Mouse (Mus musculus) midbrain, postnatal 0 days (tissue): ENCODE results near the gene Col13a1. TPM values are rescaled to one million over a fixed set of nuclear protein-coding genes. Genes with fewer than 3 reads are reported as not detected.

Experiments used
- ATAC-seq: fragments of 200-750 bp; cut with Nextera tagmentation; 2 replicates; pipeline ENCODE4 v1.8.0; 2017; ENCODE audit warnings: moderate number of reproducible peaks, mild to moderate bottlenecking, moderate TSS enrichment, moderate library complexity; ENCODE audit not compliant: low FRiP score
- DNase-seq: peaks from one replicate; pipeline ENCODE4 v3.0.0-alpha.2; 2015; ENCODE audit warnings: low spot score
- H3K27ac ChIP-seq: fragments of 300-500 bp; sonication (generic); 2 replicates; pipeline ENCODE4 v1.5.1; 2014; ENCODE audit warnings: low read depth, mild to moderate bottlenecking, low read length, mixed read lengths
- H3K27me3 ChIP-seq: fragments of 300-500 bp; sonication (generic); 2 replicates; pipeline ENCODE4 v1.6.1; 2014; ENCODE audit warnings: low read length, control low read depth, mixed read lengths; ENCODE audit not compliant: insufficient read depth
- H3K36me3 ChIP-seq: fragments of 300-500 bp; sonication (generic); 2 replicates; pipeline ENCODE4 v1.6.1; 2014; ENCODE audit warnings: low read length, control low read depth, mixed read lengths; ENCODE audit not compliant: insufficient read depth
- H3K4me1 ChIP-seq: fragments of 300-500 bp; sonication (generic); 2 replicates; pipeline ENCODE4 v1.6.1; 2014; ENCODE audit warnings: mild to moderate bottlenecking, control low read depth, antibody characterized with exemption, low read length, mixed read lengths; ENCODE audit not compliant: insufficient read depth
- H3K4me2 ChIP-seq: fragments of 300-500 bp; sonication (generic); 2 replicates; pipeline ENCODE4 v1.6.1; 2014; ENCODE audit warnings: low read depth, mild to moderate bottlenecking, low read length, mixed read lengths; ENCODE audit not compliant: poor library complexity, severe bottlenecking
- H3K4me3 ChIP-seq: fragments of 300-500 bp; sonication (generic); 2 replicates; pipeline ENCODE4 v1.5.1; 2014; ENCODE audit warnings: low read depth, mild to moderate bottlenecking, low read length, moderate library complexity
- H3K9ac ChIP-seq: fragments of 300-500 bp; sonication (generic); replicated peaks from 2 replicates; pipeline ENCODE4 v1.6.1; 2014; ENCODE audit warnings: mild to moderate bottlenecking, low read length, moderate library complexity, mixed read lengths; ENCODE audit not compliant: poor library complexity, severe bottlenecking
- H3K9me3 ChIP-seq: fragments of 300-500 bp; sonication (generic); 2 replicates; pipeline ENCODE4 v1.6.1; 2016; ENCODE audit warnings: low read length, control low read depth
- CTCF ChIP-seq: IDR thresholded peaks from 2 replicates; pipeline ENCODE4 v1.5.1; 2016; ENCODE audit warnings: antibody characterized with exemption, mild to moderate bottlenecking
- WGBS: fragments of 180-500 bp; shearing (Covaris S2); extraction: QIAGEN DNeasy Blood & Tissue Kit; methylation state at CpG from one replicate; pipeline ENCODE4 v1.1.7; 2014; 5-methylcytosine and 5-hydroxymethylcytosine counted together
- polyA plus RNA-seq: library from polyadenylated mRNA; unstranded; fragments of >200 nt; fragmentation: Nextera tagmentation; extraction: Ambion mirVana; gene quantifications from 2 replicates; pipeline ENCODE4 v1.2.1, GENCODE M21; 2015
- total RNA-seq: library from RNA; depleted of rRNA; stranded (reverse); fragments of >200 nt; gene quantifications from 2 replicates; pipeline ENCODE4 v1.2.3, GENCODE M21; 2014; rRNA removed

Col13a1 gene
- total RNA-seq: 2.6 and 3.7 TPM in 2 replicates
- 1.2 TPM in 2 replicates for polyA plus RNA-seq

- H3K9ac ChIP-seq: 0 out of 2 replicates have a peak within 1 kb of the TSS, but pooled peaks have one; percentile 29
- peak within 1 kb of the TSS; percentile 78 for H3K4me2 ChIP-seq
- 1% methylated on average over 39 of the region's 41 CpGs for WGBS
Observed at GRCm38 (mm10) chr10:61978866-61979340, at the start of gene Col13a1. TSS of gene Col13a1 (minus strand) at chr10:61979108.

GRCm38 (mm10) chr10:62027699-62028098 lies 48.8 kb upstream of the Col13a1 start:
- H3K27ac ChIP-seq: no peak overlapping the region
- H3K4me3 ChIP-seq: no peak overlapping the region
- 43% methylated on average over 12 of the region's 12 CpGs for WGBS
- H3K9me3 ChIP-seq: no peaks in the 10 kb centered on the region
- no peak overlapping the region for H3K4me2 ChIP-seq
- no peaks in the 10 kb centered on the region for H3K27me3 ChIP-seq
- no peaks in the 10 kb centered on the region for H3K36me3 ChIP-seq
- DNase-seq: peak; percentile 23
- no peak for ATAC-seq
- H3K9ac ChIP-seq: no peak overlapping the region
- H3K4me1 ChIP-seq: no peaks in the 10 kb centered on the region
- no peak for TF ChIP-seq CTCF

More at GRCm38 (mm10) chr10:61978866-61979340, at the start of gene Col13a1:
- no peak for TF ChIP-seq CTCF
- Histone ChIP-seq H3K4me1 (peaks cover 12% of the 10 kb centered on the region), H3K27me3 (peaks cover 56% of the 10 kb centered on the region), H3K4me3 (peak within 1 kb of the TSS; percentile 41), H3K27ac (no peak within 1 kb of the TSS), H3K9me3 (no peaks in the 10 kb centered on the region), H3K36me3 (no peaks in the 10 kb centered on the region)
- ATAC-seq (no peak), DNase-seq (no peak)

- ATAC-seq (no peak), DNase-seq (peak; percentile 45)
- no peak for TF ChIP-seq CTCF
- Histone ChIP-seq H3K27ac (no peak overlapping the region), H3K4me2 (no peak overlapping the region), H3K9me3 (no peaks in the 10 kb centered on the region), H3K36me3 (no peaks in the 10 kb centered on the region), H3K4me1 (no peaks in the 10 kb centered on the region), H3K27me3 (no peaks in the 10 kb centered on the region), H3K4me3 (no peak overlapping the region), H3K9ac (no peak overlapping the region)
- 66% methylated on average over 19 of the region's 19 CpGs for WGBS
Observed at GRCm38 (mm10) chr10:62023821-62024551, 45.1 kb upstream of the Col13a1 start.

GRCm38 (mm10) chr10:62020068-62020620 lies 41.2 kb upstream of the Col13a1 start:
- H3K4me2 ChIP-seq: no peak overlapping the region
- ATAC-seq: no peak
- no peak overlapping the region for H3K9ac ChIP-seq
- TF ChIP-seq CTCF: no peak
- H3K9me3 ChIP-seq: no peaks in the 10 kb centered on the region
- 0 out of 2 replicates have a peak, but pooled peaks cover 4% of the 10 kb centered on the region for H3K4me1 ChIP-seq
- no peak for DNase-seq
- H3K27me3 ChIP-seq: no peaks in the 10 kb centered on the region
- WGBS: 20% methylated on average over 7 of the region's 7 CpGs
- no peak overlapping the region for H3K27ac ChIP-seq
- H3K4me3 ChIP-seq: no peak overlapping the region
- no peaks in the 10 kb centered on the region for H3K36me3 ChIP-seq

GRCm38 (mm10) chr10:62019386-62020067 lies 40.6 kb upstream of the Col13a1 start:
- no peak overlapping the region for H3K27ac ChIP-seq
- H3K27me3 ChIP-seq: no peaks in the 10 kb centered on the region
- WGBS: 28% methylated on average over 10 of the region's 16 CpGs
- H3K4me2 ChIP-seq: no peak overlapping the region
- no peak overlapping the region for H3K4me3 ChIP-seq
- DNase-seq (no peak), ATAC-seq (no peak)
- H3K9me3 ChIP-seq: no peaks in the 10 kb centered on the region
- H3K4me1 ChIP-seq: 0 out of 2 replicates have a peak, but pooled peaks cover 4% of the 10 kb centered on the region
- H3K9ac ChIP-seq: no peak overlapping the region
- no peaks in the 10 kb centered on the region for H3K36me3 ChIP-seq
- no peak for TF ChIP-seq CTCF
